ENCODE assay signal across 29 mouse cellular contexts in genomic region chr11:83082741-83083473, GRCm38 (mm10). TPM values are rescaled to one million over a fixed set of nuclear protein-coding genes. Genes with fewer than 3 reads are reported as not detected.
DNase-seq lines count a peak whose midpoint lies in the region; ATAC-seq and TF ChIP-seq lines count a peak whose summit lies in the region.
"Had no signal": no experiment of that assay in that cellular context is flagged by ENCODE, and none has a peak within 500 bp of the region (broad histone marks: within the 10 kb centered on the region; RNA-seq: fewer than 3 reads in every experiment).

No protein-coding gene starts in this region.

- H3K4me3 ChIP-seq in liver, postnatal 0 days (ENCODE audit: low read depth, low read length) = no peak overlapping the region
- H3K4me3 ChIP-seq in liver, embryonic 11.5 days (ENCODE audit: low read depth, low read length) = no peak overlapping the region
- H3K4me3 ChIP-seq in layer of hippocampus, adult 2 months = no peak overlapping the region
- H3K4me3 ChIP-seq: embryonic facial prominence, embryonic 10.5 days; forebrain, embryonic 15.5 days; heart, adult 2 months; heart, embryonic 15.5 days; neural tube, embryonic 12.5 days had no signal

- no peak for TF ChIP-seq EP300 in liver, postnatal 0 days (IDR thresholded peaks at IDR 0.05; ENCODE audit: low read depth)

- peak; percentile 40 for DNase-seq in liver, postnatal 0 days
- no peak for DNase-seq in liver, embryonic 11.5 days (ENCODE audit: low spot score)
- peak; percentile 0 for DNase-seq in T-cell, adult 2 months (ENCODE audit: low spot score)
- no peak for DNase-seq in layer of hippocampus, adult 2 months (ENCODE audit: low spot score in 2 of 2)
- no peak for DNase-seq in layer of hippocampus, postnatal 10 days (ENCODE audit: low spot score in 2 of 2)
- DNase-seq: adrenal gland, postnatal 10 days; B cell, adult 2 months; cerebellum, adult 8-10 months; gastrocnemius, postnatal 10 days; heart, adult 2 months; heart, postnatal 4 days; kidney, adult 18-20 months; kidney, postnatal 10 days; lung, adult 18-20 months had no signal

- H3K9ac ChIP-seq in liver, postnatal 0 days (replicated peaks) = no peak overlapping the region
- H3K9ac ChIP-seq in liver, embryonic 11.5 days (ENCODE audit: low read depth, low read length) = no peak overlapping the region
- H3K9ac ChIP-seq: forebrain, embryonic 15.5 days; heart, embryonic 15.5 days; hindbrain, embryonic 14.5 days; neural tube, embryonic 12.5 days had no signal

- no peaks in the 10 kb centered on the region for H3K9me3 ChIP-seq in liver, postnatal 0 days (ENCODE audit: low read length)
- H3K9me3 ChIP-seq in liver, embryonic 11.5 days (ENCODE audit: control insufficient read depth, low read length) = no peaks in the 10 kb centered on the region
- H3K9me3 ChIP-seq: forebrain, embryonic 15.5 days; heart, embryonic 15.5 days; neural tube, embryonic 12.5 days had no signal

- no peak for ATAC-seq in liver, postnatal 0 days
- no peak for ATAC-seq in liver, embryonic 11.5 days (replicated peaks; ENCODE audit: low FRiP score)
- ATAC-seq in common myeloid progenitor, adult 5-6 weeks (replicated peaks; ENCODE audit: low read depth, poor library complexity, severe bottlenecking) = peak; percentile 40
- peak; percentile 40 for ATAC-seq in monocyte, adult 5-6 weeks (replicated peaks; ENCODE audit: insufficient number of reproducible peaks, low FRiP score, low TSS enrichment, poor library complexity, severe bottlenecking)
- ATAC-seq: activated CD4-positive, CD25-positive, alpha-beta regulatory T cell, adult 4 months; forebrain, embryonic 15.5 days; inflammation-experienced regulatory T-cells, adult 6 months; Patski had no signal

- no peaks in the 10 kb centered on the region for H3K27me3 ChIP-seq in liver, postnatal 0 days (ENCODE audit: insufficient read depth, low read length)
- H3K27me3 ChIP-seq in liver, embryonic 11.5 days (replicated peaks; ENCODE audit: control insufficient read depth, insufficient read depth, low read length) = no peaks in the 10 kb centered on the region
- H3K27me3 ChIP-seq: CH12.LX; forebrain, embryonic 15.5 days; heart, embryonic 15.5 days; neural tube, embryonic 12.5 days had no signal

- H3K27ac ChIP-seq in liver, postnatal 0 days (ENCODE audit: low read depth) = peak overlapping the region; percentile 66
- no peak overlapping the region for H3K27ac ChIP-seq in liver, embryonic 11.5 days (ENCODE audit: low read depth, low read length)
- no peak overlapping the region for H3K27ac ChIP-seq in layer of hippocampus, adult 2 months
- H3K27ac ChIP-seq: embryonic facial prominence, embryonic 10.5 days; forebrain, embryonic 15.5 days; heart, adult 2 months; heart, embryonic 15.5 days; hindbrain, embryonic 14.5 days; neural tube, embryonic 12.5 days had no signal

- peaks cover 19% of the 10 kb centered on the region for H3K4me1 ChIP-seq in liver, postnatal 0 days (ENCODE audit: insufficient read depth)
- peaks cover 3% of the 10 kb centered on the region; the same call in 1 of the 2 replicates for H3K4me1 ChIP-seq in liver, embryonic 11.5 days (replicated peaks; ENCODE audit: control insufficient read depth, insufficient read depth, low read length)
- H3K4me1 ChIP-seq: embryonic facial prominence, embryonic 10.5 days; forebrain, embryonic 15.5 days; neural tube, embryonic 12.5 days had no signal

- no peaks in the 10 kb centered on the region for H3K36me3 ChIP-seq in liver, postnatal 0 days (replicated peaks; ENCODE audit: insufficient read depth, low read length)
- no peaks in the 10 kb centered on the region for H3K36me3 ChIP-seq in liver, embryonic 11.5 days (ENCODE audit: control insufficient read depth, insufficient read depth, low read length)
- H3K36me3 ChIP-seq: embryonic facial prominence, embryonic 10.5 days; forebrain, embryonic 15.5 days; G1E; heart, embryonic 15.5 days; neural tube, embryonic 12.5 days had no signal

- WGBS in liver, postnatal 0 days (ENCODE audit: insufficient replicate concordance) = 57% methylated on average over 7 of the region's 7 CpGs
- 69% methylated on average over 7 of the region's 7 CpGs for WGBS in liver, embryonic 11.5 days

- no peak for TF ChIP-seq CTCF in liver, postnatal 0 days (IDR thresholded peaks at IDR 0.05; ENCODE audit: low read depth)
- TF ChIP-seq CTCF in layer of hippocampus, adult 2 months (conservative IDR thresholded peaks at IDR 0.05) = no peak

- H3K4me2 ChIP-seq in liver, postnatal 0 days (ENCODE audit: low read depth, low read length) = no peak overlapping the region
- no peak overlapping the region for H3K4me2 ChIP-seq in liver, embryonic 11.5 days
- H3K4me2 ChIP-seq: forebrain, embryonic 15.5 days; heart, embryonic 15.5 days; hindbrain, embryonic 14.5 days; midbrain, embryonic 11.5 days; neural tube, embryonic 12.5 days had no signal

RNA-seq across cellular contexts. Expression of gene Slfn2, which starts 18.0 kb away (rescaled TPM):
- polyA plus RNA-seq in liver, postnatal 0 days (2015; fragmentation: Nextera tagmentation; extraction: Ambion mirVana) = 22.3 and 22.7 TPM in 2 replicates
- polyA plus RNA-seq in liver, embryonic 11.5 days (2014; fragmentation: Nextera tagmentation; extraction: Ambion mirVana) = 4.3 and 4.5 TPM in 2 replicates
- total RNA-seq in common myeloid progenitor, adult 5-6 weeks (2017) = 10.6 and 14.9 TPM in 2 replicates
- 546 to 771 TPM (median 642 TPM) in 3 replicates for total RNA-seq in monocyte, adult 5-6 weeks (2017)
- under 1 TPM; 0.44 to 0.56 TPM for total RNA-seq in layer of hippocampus, adult 2 months (2021)
- total RNA-seq in layer of hippocampus, postnatal 10 days (2021) = under 1 TPM; 0.27 to 0.64 TPM

RNA-seq across cellular contexts. Expression of gene Slfn1, which starts 33.7 kb away (rescaled TPM):
- polyA plus RNA-seq in liver, postnatal 0 days (2015; fragmentation: Nextera tagmentation; extraction: Ambion mirVana) = 2.6 and 2.8 TPM in 2 replicates
- polyA plus RNA-seq in liver, embryonic 11.5 days (2014; fragmentation: Nextera tagmentation; extraction: Ambion mirVana) = 0.13 TPM in 1 of 2 replicates, not detected in the other
- not detected in 2 replicates for total RNA-seq in common myeloid progenitor, adult 5-6 weeks (2017)
- 23.8 to 42.1 TPM (median 29.4 TPM) in 3 replicates for total RNA-seq in monocyte, adult 5-6 weeks (2017)
- total RNA-seq in layer of hippocampus, adult 2 months (2021) = not detected
- total RNA-seq in layer of hippocampus, postnatal 10 days (2021) = not detected
- total RNA-seq: CH12.LX; layer of hippocampus, postnatal 25 days had no signal
- polyA plus RNA-seq: embryonic facial prominence, embryonic 10.5 days; forebrain, embryonic 15.5 days; G1E; limb, embryonic 11.5 days; neural tube, embryonic 12.5 days; Patski had no signal

Comparison
In these comparisons a context has a peak if more than half of its experiments do, and no peak if none do; other contexts are left out.
1. DNase-seq: peak in liver, postnatal 0 days (single experiment) and T-cell, adult 2 months (single experiment); none in liver, embryonic 11.5 days (single experiment), layer of hippocampus, adult 2 months (0 of 2) and layer of hippocampus, postnatal 10 days (0 of 2).
2. ATAC-seq: peak in common myeloid progenitor, adult 5-6 weeks (single experiment) and monocyte, adult 5-6 weeks (single experiment); none in liver, postnatal 0 days (single experiment) and liver, embryonic 11.5 days (single experiment).
3. RNA of gene Slfn2, which starts 18.0 kb away (total RNA-seq): 546 to 771 TPM in monocyte, adult 5-6 weeks; 10.6 to 14.9 TPM in common myeloid progenitor, adult 5-6 weeks, 0.27 to 0.64 TPM in layer of hippocampus, postnatal 10 days and 0.44 to 0.56 TPM in layer of hippocampus, adult 2 months; every median in the first group is over 10 times any median in the second.
4. RNA of gene Slfn1, which starts 33.7 kb away (total RNA-seq): 23.8 to 42.1 TPM in monocyte, adult 5-6 weeks; not detected in layer of hippocampus, postnatal 10 days, not detected in common myeloid progenitor, adult 5-6 weeks and not detected in layer of hippocampus, adult 2 months; every median in the first group is over 10 times any median in the second.